Mouse (Mus musculus) lung, postnatal 0 days (tissue): ENCODE data around the gene Fut8.

Source experiments
- CTCF ChIP-seq: IDR thresholded peaks from 2 replicates; pipeline ENCODE4 v1.5.1; 2016; ENCODE audit warnings: antibody characterized with exemption, mild to moderate bottlenecking
- EP300 ChIP-seq: IDR thresholded peaks from 2 replicates; pipeline ENCODE4 v1.6.1; 2016; ENCODE audit warnings: antibody characterized with exemption, mild to moderate bottlenecking, control low read depth

GRCm38 (mm10) chr12:77208056-77208455 lies 29.9 kb upstream of the Fut8 start:
- no peak for TF ChIP-seq CTCF
- TF ChIP-seq EP300 = no peak
